ENCODE assay signal across 29 mouse cellular contexts in the genomic region with DNA sequence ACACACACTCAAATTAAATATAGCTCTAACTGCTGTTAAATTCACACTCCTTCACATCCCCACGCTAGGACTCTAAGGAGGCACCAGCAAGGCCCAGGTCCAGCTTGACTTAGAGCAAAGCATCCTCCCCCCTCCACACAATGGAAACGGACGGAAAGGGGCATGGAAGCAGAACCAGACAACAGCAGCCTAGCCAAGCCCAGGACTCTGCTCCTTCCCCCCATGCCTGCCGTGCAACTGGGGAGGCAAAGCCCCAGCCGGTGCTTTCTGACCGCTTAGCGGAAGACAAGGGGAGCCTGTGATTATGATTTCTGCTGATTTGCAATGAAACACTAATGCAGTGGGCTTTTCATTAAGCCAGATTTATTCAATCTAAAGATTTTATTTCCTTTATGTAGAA.
DNase-seq lines count a peak whose midpoint lies in the region; ATAC-seq and TF ChIP-seq lines count a peak whose summit lies in the region.
"Had no signal": no experiment of that assay in that cellular context is flagged by ENCODE, and none has a peak within 500 bp of the region (broad histone marks: within the 10 kb centered on the region; RNA-seq: fewer than 3 reads in every experiment).

No protein-coding gene starts in this region.

- no peak overlapping the region for H3K9ac ChIP-seq in forebrain, embryonic 13.5 days
- 0 out of 2 replicates have a peak overlapping the region, but pooled peaks have one; percentile 35 for H3K9ac ChIP-seq in hindbrain, embryonic 13.5 days
- no peak overlapping the region for H3K9ac ChIP-seq in hindbrain, postnatal 0 days (replicated peaks; ENCODE audit: low read length)
- no peak overlapping the region for H3K9ac ChIP-seq in midbrain, embryonic 16.5 days (ENCODE audit: low read depth, low read length)
- H3K9ac ChIP-seq: hindbrain, embryonic 15.5 days; intestine, embryonic 15.5 days; limb, embryonic 13.5 days had no signal

- TF ChIP-seq CTCF in hindbrain, postnatal 0 days (IDR thresholded peaks at IDR 0.05; ENCODE audit: low read depth), result no peak

- H3K4me2 ChIP-seq in forebrain, embryonic 13.5 days, result no peak overlapping the region
- no peak overlapping the region for H3K4me2 ChIP-seq in hindbrain, embryonic 13.5 days
- no peak overlapping the region for H3K4me2 ChIP-seq in hindbrain, postnatal 0 days (ENCODE audit: low read depth, low read length)
- H3K4me2 ChIP-seq in midbrain, embryonic 16.5 days (ENCODE audit: low read length), result no peak overlapping the region
- H3K4me2 ChIP-seq: hindbrain, embryonic 15.5 days; intestine, embryonic 15.5 days; limb, embryonic 13.5 days; liver, embryonic 11.5 days had no signal

- no peak for ATAC-seq in forebrain, embryonic 13.5 days
- no peak for ATAC-seq in hindbrain, embryonic 13.5 days (ENCODE audit: low FRiP score)
- ATAC-seq in hindbrain, postnatal 0 days, result no peak
- ATAC-seq in midbrain, embryonic 16.5 days, result no peak
- ATAC-seq in monocyte, adult 5-6 weeks (replicated peaks; ENCODE audit: insufficient number of reproducible peaks, low FRiP score, low TSS enrichment, poor library complexity, severe bottlenecking), result no peak
- ATAC-seq: CD4-positive, CD25-positive, alpha-beta regulatory T cell, adult 4 months; forebrain, embryonic 16.5 days; intestine, embryonic 15.5 days had no signal

- DNase-seq in forebrain, embryonic 10.5 days (ENCODE audit: extremely low spot score, low spot score), result no peak
- no peak for DNase-seq in hindbrain, postnatal 0 days (ENCODE audit: low spot score)
- no peak for DNase-seq in limb, embryonic 10.5 days (ENCODE audit: low spot score)
- DNase-seq: adrenal gland, postnatal 14 days; cerebellum, adult 11 months; cerebellum, postnatal 14 days; gastrocnemius, adult 2 months; gastrocnemius, postnatal 36 days; heart, adult 2 months; heart, postnatal 4 days; kidney, adult 2 months; kidney, postnatal 36 days; retina, postnatal 1 day; right cerebral cortex, postnatal 14 days; thymus, postnatal 4 days had no signal

- H3K4me3 ChIP-seq in forebrain, embryonic 10.5 days, result no peak overlapping the region
- no peak overlapping the region for H3K4me3 ChIP-seq in forebrain, embryonic 13.5 days
- H3K4me3 ChIP-seq in hindbrain, embryonic 13.5 days, result no peak overlapping the region
- H3K4me3 ChIP-seq in hindbrain, postnatal 0 days (ENCODE audit: low read length), result no peak overlapping the region
- no peak overlapping the region for H3K4me3 ChIP-seq in limb, embryonic 10.5 days
- no peak overlapping the region for H3K4me3 ChIP-seq in midbrain, embryonic 16.5 days (ENCODE audit: low read depth, low read length)
- H3K4me3 ChIP-seq: gastrocnemius, adult 2 months; heart, adult 2 months; hindbrain, embryonic 15.5 days; intestine, embryonic 15.5 days; layer of hippocampus, adult 2 months; left cerebral cortex, adult 2 months; limb, embryonic 13.5 days; myocyte had no signal

- peak overlapping the region; percentile 74 for H3K27ac ChIP-seq in forebrain, embryonic 10.5 days
- no peak overlapping the region for H3K27ac ChIP-seq in forebrain, embryonic 13.5 days
- H3K27ac ChIP-seq in hindbrain, embryonic 13.5 days, result peak overlapping the region; percentile 55; the same call in 1 of the 2 replicates
- no peak overlapping the region for H3K27ac ChIP-seq in hindbrain, postnatal 0 days
- H3K27ac ChIP-seq in limb, embryonic 10.5 days, result peak overlapping the region; percentile 11; the same call in 1 of the 2 replicates
- H3K27ac ChIP-seq in midbrain, embryonic 16.5 days (ENCODE audit: low read length), result peak overlapping the region; percentile 25; the same call in 1 of the 2 replicates
- H3K27ac ChIP-seq: gastrocnemius, adult 2 months; heart, adult 2 months; hindbrain, embryonic 15.5 days; intestine, embryonic 15.5 days; layer of hippocampus, adult 2 months; left cerebral cortex, adult 2 months; limb, embryonic 13.5 days; macrophage had no signal

- H3K36me3 ChIP-seq in forebrain, embryonic 10.5 days (replicated peaks), result no peaks in the 10 kb centered on the region
- H3K36me3 ChIP-seq in forebrain, embryonic 13.5 days (ENCODE audit: poor library complexity, severe bottlenecking), result no peaks in the 10 kb centered on the region
- no peaks in the 10 kb centered on the region for H3K36me3 ChIP-seq in hindbrain, embryonic 13.5 days
- no peaks in the 10 kb centered on the region for H3K36me3 ChIP-seq in hindbrain, postnatal 0 days (ENCODE audit: insufficient read depth, low read length)
- no peaks in the 10 kb centered on the region for H3K36me3 ChIP-seq in limb, embryonic 10.5 days
- no peaks in the 10 kb centered on the region for H3K36me3 ChIP-seq in midbrain, embryonic 16.5 days (ENCODE audit: control insufficient read depth, insufficient read depth, low read length)
- H3K36me3 ChIP-seq: hindbrain, embryonic 15.5 days; intestine, embryonic 15.5 days; limb, embryonic 13.5 days had no signal

- WGBS in forebrain, embryonic 10.5 days, result 37% methylated on average over 7 of the region's 7 CpGs
- 36% methylated on average over 7 of the region's 7 CpGs for WGBS in forebrain, embryonic 13.5 days
- 44% methylated on average over 7 of the region's 7 CpGs for WGBS in hindbrain, embryonic 13.5 days
- WGBS in hindbrain, postnatal 0 days, result 45% methylated on average over 7 of the region's 7 CpGs
- 75% methylated on average over 7 of the region's 7 CpGs for WGBS in limb, embryonic 10.5 days
- 21% methylated on average over 7 of the region's 7 CpGs for WGBS in midbrain, embryonic 16.5 days

- no peaks in the 10 kb centered on the region for H3K9me3 ChIP-seq in forebrain, embryonic 10.5 days
- no peaks in the 10 kb centered on the region for H3K9me3 ChIP-seq in forebrain, embryonic 13.5 days (replicated peaks)
- H3K9me3 ChIP-seq in hindbrain, embryonic 13.5 days, result no peaks in the 10 kb centered on the region
- no peaks in the 10 kb centered on the region for H3K9me3 ChIP-seq in hindbrain, postnatal 0 days (ENCODE audit: low read length)
- no peaks in the 10 kb centered on the region for H3K9me3 ChIP-seq in limb, embryonic 10.5 days (replicated peaks)
- no peaks in the 10 kb centered on the region for H3K9me3 ChIP-seq in midbrain, embryonic 16.5 days (replicated peaks; ENCODE audit: control insufficient read depth, low read length, poor library complexity, severe bottlenecking)
- H3K9me3 ChIP-seq: hindbrain, embryonic 15.5 days; intestine, embryonic 15.5 days; limb, embryonic 13.5 days had no signal

- H3K27me3 ChIP-seq in forebrain, embryonic 10.5 days (ENCODE audit: poor library complexity, severe bottlenecking), result peaks cover 63% of the 10 kb centered on the region
- H3K27me3 ChIP-seq in forebrain, embryonic 13.5 days, result peaks cover 48% of the 10 kb centered on the region
- H3K27me3 ChIP-seq in hindbrain, embryonic 13.5 days, result peaks cover 32% of the 10 kb centered on the region
- no peaks in the 10 kb centered on the region for H3K27me3 ChIP-seq in hindbrain, postnatal 0 days (ENCODE audit: insufficient read depth, low read length)
- peaks cover 34% of the 10 kb centered on the region for H3K27me3 ChIP-seq in limb, embryonic 10.5 days (ENCODE audit: low read depth, poor library complexity, severe bottlenecking)
- 0 out of 2 replicates have a peak, but pooled peaks cover 2% of the 10 kb centered on the region for H3K27me3 ChIP-seq in midbrain, embryonic 16.5 days (ENCODE audit: control insufficient read depth, insufficient read depth, low read depth, low read length)

- H3K4me1 ChIP-seq in forebrain, embryonic 10.5 days, result peaks cover 81% of the 10 kb centered on the region
- H3K4me1 ChIP-seq in forebrain, embryonic 13.5 days, result peaks cover 62% of the 10 kb centered on the region
- H3K4me1 ChIP-seq in hindbrain, embryonic 13.5 days (replicated peaks), result peaks cover 73% of the 10 kb centered on the region
- peaks cover 45% of the 10 kb centered on the region for H3K4me1 ChIP-seq in hindbrain, postnatal 0 days (ENCODE audit: insufficient read depth, low read length)
- peaks cover 78% of the 10 kb centered on the region for H3K4me1 ChIP-seq in limb, embryonic 10.5 days
- H3K4me1 ChIP-seq in midbrain, embryonic 16.5 days (ENCODE audit: control insufficient read depth, insufficient read depth, low read length), result peaks cover 72% of the 10 kb centered on the region

Comparison
In these comparisons a context has a peak if more than half of its experiments do, and no peak if none do; other contexts are left out.
1. H3K27ac ChIP-seq: peak in forebrain, embryonic 10.5 days (single experiment), hindbrain, embryonic 13.5 days (single experiment), limb, embryonic 10.5 days (single experiment) and midbrain, embryonic 16.5 days (single experiment); none in forebrain, embryonic 13.5 days (single experiment) and hindbrain, postnatal 0 days (single experiment).